Mouse (Mus musculus): ENCODE measurements around the gene Slc25a39.
"Not testable (repeated sequence)": the region's sequence is repeated elsewhere in the genome, so short reads cannot be mapped to it uniquely, and the experiment has no call there.

Slc25a39 gene

DNA sequence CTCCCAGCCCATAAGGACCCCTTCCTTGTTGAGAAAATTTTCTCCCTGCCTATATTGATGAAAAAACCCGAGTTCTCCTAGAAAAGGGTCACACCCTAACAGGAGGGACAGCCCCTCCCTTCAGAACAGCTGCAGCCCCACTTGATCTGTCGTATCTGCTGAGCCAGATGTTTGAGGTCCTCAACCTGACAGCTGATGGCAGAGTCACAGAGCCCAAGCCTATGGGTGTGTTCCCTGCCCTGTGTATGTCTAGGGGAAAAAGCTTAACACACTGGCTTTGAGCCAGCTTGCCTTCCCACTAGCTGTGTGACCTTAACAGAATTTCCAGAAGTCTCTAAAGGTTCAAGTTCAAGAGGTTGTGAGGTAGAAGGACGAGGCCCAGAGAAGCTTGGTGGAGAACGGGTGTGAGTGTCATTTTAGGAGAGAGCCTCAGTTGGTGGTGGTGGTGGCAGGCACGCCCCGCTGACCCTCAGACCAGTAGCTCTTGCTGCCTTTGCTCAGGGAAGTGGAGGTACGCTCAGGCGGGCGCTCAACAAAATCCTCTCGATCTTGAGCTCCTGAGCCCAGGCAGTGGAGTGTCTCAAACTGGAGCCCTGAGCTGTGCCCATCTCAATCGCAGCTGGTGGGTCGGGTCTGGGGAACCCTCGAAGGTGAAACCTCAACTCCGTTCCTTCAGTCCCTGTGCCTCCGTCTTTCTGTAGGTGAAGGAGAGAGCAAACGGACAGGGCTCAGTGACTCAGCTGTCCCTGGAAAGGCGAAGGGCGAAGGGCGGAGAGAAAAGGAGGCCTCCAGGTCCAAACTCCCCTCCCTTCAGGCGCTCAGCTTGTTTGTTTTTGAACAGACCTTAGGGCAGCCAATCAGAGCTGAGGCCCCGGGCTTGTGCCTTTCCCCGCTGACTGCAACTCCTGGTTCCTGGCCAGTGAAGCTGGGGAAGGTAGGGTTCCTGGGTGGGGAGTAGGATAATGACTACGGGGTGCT is 32.3 kb downstream of the Slc25a39 start:
- no peak for DNase-seq (ENCODE audit: low read depth in 1 of 2, low spot score in 2 of 2)

DNA sequence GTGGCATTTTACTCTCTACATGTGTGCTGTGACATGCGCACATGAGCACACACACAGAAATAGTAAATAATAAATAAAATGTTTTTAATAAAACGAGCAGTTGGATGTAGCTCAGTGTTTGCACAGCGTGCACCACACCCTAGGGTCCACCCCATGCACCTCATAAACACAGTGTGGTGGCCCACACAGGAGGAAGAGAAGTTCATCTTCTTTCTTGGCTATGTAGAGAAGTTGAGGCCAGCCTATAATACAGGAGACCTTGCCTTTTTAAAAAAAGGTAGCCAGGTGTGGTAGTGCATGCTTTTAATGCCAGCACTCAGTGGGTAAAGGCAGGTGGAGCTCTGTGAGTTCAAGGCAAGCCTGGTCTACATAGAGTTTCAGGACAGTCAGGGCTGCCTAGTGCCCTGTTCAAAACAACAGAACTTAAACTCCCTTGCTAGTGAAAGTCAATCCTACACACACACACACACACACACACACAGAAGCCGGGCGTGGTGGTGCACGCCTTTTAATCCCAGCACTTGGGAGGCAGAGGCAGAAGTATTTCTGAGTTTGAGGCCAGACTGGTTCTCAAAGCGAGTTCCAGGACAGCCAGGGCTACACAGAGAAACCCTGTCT is 33.5 kb downstream of the Slc25a39 start:
- DNase-seq (ENCODE audit: low read depth in 1 of 2, low spot score in 2 of 2), result no peak

DNA sequence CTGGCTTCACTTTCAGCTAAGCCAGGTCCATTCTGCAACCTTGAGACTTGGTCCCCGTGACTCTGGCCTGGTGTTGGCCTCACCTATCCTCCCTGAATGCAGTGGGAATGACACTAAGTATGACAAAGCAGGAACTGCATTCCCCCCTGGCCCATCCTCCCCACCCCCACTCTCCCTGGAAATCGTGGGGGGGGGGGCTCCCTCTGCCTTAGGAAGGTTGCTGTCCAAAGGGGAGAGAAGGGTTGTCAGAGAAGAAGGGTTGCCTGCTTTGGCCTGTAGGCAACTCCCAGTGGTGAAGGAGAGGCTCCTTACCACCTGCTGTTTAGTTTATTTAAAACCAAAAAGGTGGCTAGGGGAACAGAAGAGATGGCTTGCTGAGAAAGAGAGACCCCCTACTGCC is 34.1 kb downstream of the Slc25a39 start:
- no peak for DNase-seq (ENCODE audit: low read depth in 1 of 2, low spot score in 2 of 2)

DNA sequence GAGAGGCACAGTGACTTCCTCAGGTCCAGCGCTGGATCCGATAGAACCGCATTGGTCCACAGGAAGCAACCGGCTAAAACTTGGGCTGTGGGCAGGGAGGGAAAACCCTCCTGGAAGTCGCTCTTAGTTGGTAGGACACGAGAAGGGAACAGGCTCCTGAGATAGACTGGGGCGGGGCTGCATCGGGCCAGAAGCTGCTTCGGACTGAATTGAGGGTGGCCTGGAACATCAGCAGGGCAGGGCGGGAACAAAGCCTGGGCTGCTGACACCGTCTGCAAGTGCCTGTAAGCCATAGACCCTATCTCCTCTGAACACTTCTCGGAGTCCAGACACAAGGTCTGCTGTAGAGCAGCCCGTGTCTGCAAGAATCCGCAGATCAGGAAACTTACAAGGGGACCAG is 34.8 kb downstream of the Slc25a39 start:
- DNase-seq (ENCODE audit: low read depth in 1 of 2, low spot score in 2 of 2), result no peak

DNA sequence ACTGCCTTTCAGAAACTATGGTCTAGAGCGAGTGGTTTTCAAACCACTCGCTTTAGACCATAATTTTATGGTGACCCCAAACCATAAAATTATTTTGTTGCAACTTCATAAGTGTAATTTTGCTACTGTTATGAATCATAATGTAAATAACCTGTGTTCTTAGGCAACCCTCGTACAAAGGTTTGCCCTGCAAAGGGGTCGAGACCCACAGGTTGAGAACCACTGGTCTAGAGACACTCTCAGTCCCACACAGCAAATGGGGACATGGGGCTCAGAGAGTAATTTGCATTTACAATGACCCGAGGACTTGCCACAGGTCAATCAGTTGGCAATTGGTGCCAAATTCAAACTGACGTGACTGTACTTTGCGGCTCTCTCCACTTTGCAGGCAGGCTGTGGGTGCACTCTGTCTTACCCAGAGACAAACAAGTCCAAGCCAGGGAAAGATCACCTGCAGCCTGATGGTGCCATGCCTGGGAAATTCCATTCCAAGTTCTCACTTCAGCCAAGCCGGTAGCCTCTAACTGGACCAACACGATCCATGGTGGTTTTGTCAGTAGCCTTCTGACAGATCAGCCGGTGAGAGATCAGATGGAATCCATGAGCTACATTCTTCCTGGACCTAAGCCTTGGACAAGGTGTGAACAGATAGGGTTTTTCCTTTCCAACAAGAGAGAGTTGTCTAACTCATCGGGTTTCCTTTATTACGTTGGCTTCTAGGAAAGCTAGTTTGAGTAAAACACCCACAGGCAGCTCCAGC is 35.6 kb downstream of the Slc25a39 start:
- DNase-seq (ENCODE audit: low read depth in 1 of 2, low spot score in 2 of 2), result no peak

DNA sequence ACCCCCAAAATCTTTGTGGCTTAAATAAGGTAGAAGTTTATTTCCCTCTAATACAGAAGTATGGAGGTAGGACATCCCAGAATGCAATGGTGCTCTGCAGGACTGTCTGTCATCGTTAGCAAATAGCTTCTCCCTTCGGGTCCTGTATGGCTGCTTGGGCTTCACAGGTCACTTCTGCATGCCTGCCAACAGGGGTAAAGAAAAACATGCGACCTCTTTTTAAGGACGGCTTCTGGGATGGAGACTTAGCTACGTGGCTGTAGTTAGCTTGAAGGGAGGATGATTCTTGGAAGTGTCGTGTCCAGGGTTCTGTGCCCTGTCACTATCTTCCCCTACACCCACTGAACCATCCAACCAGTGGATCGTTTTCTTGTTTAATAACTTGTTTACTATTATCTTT is 37.5 kb downstream of the Slc25a39 start:
- DNase-seq (ENCODE audit: low read depth in 1 of 2, low spot score in 2 of 2), result no peak

DNA sequence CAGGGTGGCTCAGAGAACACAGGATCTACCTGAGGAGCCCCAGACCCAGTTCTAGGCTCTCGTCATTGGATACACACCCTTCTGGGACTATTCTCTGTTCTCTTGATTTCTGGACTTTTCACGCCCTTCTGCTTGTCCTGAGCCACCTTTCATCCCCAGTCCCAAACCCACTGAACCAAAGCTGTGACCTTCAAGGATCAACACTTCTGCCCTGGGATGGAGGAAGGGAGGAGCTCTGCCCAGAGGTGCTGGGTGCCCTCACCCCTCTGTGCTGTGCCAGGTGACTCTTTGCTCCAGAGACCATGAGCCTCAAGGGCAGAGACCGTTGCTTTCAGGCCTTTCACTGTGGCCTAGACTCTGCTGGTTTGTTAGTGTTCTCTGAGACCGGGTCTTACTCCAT is 38.5 kb downstream of the Slc25a39 start:
- DNase-seq (ENCODE audit: low read depth in 1 of 2, low spot score in 2 of 2), result no peak

DNA sequence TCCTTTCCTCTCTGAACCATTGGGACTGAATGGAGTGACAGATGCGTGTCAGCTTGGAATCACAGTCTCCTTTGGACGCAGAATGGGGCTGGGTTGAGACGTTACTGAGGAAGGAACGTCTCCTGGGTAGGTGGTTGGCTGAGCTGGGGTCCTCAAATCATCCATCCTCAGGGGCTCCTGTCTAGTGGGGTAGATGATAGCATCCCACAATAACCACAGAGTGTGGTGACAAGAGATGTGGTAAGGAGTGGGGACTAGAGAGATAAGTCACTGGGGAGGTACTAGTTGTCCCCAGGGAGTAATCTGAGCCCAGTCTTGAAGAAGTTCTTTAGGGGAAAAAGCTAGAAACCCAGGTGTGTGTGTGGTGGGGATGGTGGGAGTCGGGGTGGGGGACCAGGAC is 39.4 kb downstream of the Slc25a39 start:
- no peak for DNase-seq (ENCODE audit: low read depth in 1 of 2, low spot score in 2 of 2)

DNA sequence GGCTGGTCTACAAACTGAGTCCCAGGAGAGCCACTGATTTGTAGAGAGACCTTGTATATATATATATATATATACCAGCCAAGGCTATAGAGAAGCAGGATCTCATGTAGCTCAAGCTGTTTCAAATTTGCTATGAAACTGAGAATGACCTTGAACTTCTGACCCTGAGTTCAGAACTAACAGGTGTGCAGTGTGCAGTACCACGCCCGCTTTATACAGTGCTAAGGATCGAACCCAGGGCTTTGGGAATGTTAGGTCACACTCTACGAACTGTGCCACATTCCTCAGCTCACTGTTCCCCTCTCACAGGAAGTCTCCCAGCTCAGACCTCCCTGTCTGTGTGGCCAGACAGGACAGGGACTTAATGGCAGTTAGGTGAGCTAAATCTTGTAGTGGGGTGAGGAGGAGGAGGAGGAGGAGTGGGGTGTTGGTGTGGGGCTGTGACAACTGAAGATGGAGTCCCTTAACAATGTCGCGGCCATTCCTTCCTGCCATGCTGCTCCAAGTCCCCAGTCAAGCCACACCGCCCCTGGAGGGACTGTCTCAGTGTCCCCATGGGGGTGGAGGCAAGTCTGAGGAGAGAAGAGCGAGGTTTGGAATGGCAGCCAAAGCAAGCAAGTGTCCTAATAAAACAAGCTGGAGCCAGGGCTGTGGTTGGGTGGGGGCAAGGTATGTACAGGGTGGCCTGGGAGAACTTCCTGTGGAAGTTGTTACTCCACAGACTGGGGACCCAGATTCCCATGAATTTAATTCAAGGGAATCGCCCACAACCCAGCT is 40.1 kb downstream of the Slc25a39 start:
- DNase-seq (ENCODE audit: low read depth in 1 of 2, low spot score in 2 of 2), result no peak

DNA sequence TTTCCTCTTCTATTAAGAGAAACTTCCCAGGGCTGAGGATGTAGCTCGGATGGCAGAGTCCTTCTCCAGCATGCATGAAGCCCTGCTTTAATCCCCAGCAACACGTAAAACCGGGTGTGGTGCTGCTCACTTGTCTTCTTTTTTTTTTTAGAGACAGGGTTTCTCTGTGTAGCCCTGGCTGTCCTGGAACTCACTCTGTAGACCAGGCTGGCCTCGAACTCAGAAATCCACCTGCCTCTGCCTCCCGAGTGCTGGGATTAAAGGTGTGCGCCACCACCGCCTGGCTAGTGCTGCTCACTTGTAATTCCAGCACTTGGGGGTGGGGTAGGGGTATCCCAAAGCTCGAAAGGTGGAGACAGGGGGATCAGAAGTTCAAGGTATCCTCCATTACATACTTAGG is 41.6 kb downstream of the Slc25a39 start, which contains the start of gene Slc4a1:
TSS of gene Slc4a1 (minus strand) at position 101 of the 400 bp plus-strand sequence.
- not testable (repeated sequence) for DNase-seq (ENCODE audit: low read depth in 1 of 2, low spot score in 2 of 2)

DNA sequence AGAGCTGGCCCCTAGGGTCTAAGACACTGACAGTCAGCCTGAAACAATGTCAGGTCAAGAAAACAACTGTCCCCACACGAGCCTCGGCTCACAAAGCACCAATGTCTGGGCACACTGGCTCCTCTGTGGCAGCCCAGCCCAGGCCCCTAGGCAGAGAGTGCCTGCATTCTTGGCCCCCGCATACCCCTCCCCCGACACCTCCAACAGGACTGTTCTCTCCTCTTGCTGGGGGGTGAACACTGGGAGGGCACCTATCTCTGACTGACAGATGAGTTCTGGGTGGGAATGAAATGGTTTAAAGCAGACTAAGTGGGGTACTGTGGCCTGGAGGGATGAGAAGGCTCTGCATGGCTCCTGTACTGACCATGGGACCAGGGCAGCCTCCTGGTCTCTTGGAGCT is 42.0 kb downstream of the Slc25a39 start:
- DNase-seq (ENCODE audit: low read depth in 1 of 2, low spot score in 2 of 2), result no peak

DNA sequence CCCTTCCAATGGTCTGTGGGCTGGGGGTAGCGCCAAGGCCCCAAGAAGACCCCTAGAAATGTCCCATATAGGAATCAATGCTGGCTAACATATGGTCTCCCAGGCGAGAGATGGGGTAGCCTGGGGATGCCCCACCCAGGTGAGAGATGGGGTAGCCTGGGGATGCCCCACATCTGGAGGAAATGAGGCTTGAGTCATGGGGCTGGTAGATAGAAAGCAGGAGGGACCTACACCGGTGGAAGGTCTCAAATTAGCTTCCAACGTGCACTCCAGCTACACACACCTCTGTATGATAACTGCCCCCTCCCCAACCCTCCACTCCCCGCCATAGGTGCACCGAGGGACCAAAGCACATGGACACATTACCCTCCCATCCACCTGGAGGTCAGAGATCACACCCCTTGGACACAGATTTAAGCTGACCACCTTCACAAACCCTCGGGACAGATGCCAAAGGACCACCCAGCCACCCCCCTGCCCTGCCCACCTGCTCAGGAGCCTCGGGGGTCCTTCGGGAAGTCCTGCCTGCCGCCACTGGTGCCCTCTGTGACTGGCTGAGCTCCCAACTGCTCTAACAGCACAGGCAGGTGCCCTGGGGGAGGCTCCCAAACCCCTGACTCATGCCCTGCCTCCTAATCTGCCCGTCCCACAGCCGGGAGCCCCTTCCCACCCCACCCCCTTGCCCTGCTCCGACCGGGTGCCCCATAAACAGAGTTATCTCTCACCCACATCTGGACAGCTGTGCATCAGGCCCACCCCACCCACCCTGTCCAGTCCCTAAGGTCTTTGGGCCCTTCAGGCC is 43.0 kb downstream of the Slc25a39 start:
- DNase-seq (ENCODE audit: low read depth in 1 of 2, low spot score in 2 of 2), result no peak

DNA sequence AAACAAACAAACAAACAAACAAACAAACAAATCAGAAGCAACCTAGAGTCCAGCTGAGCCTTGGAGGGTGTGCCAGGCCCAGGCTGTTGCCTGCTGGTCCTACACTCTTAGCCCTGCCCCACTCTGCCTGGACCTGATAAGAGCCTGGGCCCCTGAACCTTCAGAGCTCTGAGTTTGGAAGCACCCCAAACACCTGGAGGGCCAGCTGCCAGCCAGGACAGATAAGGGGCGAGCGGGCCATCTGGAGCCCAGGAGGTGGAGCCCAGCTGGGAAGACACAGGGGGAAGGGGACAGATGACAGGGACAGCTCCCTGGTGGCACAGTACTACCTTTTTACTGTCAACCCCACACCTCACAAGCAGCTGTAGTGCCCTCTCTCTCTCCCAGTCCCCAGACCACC is 44.1 kb downstream of the Slc25a39 start:
- no peak for DNase-seq (ENCODE audit: low read depth in 1 of 2, low spot score in 2 of 2)

DNA sequence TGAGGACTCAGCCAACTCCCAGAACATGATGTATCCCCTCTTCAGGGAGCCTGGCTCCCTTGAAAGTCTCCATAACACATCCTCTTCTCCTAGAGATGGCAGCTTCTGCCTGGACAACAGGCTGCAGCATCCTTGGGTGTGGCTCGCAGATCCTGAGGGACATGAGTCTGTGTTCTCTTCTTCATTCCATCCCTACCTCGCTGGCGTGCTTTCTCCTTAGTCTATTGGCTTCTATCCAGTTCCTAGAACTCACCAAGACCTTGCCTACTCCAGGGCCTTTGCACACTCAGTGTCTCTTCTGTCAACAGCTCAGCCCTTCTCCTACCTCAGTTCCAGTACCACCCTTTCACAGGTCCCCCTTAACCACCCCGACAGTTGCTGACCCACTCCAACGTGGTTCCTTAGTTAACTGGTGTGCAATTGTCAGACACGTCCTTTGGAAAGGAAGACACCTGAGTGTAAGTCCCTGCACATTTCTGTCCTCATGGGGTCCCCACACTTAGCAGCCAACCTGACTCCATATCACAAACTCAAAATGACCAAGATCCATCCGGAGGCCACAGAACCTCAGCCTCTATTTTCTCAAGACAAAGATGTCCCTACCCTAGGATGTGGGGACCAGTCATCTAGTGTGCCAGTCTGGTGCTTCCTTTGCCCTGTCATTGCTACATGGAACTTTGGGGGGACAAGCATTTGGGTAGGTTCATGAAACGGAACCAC is 45.8 kb downstream of the Slc25a39 start:
- no peak for DNase-seq (ENCODE audit: low read depth in 1 of 2, low spot score in 2 of 2)

DNA sequence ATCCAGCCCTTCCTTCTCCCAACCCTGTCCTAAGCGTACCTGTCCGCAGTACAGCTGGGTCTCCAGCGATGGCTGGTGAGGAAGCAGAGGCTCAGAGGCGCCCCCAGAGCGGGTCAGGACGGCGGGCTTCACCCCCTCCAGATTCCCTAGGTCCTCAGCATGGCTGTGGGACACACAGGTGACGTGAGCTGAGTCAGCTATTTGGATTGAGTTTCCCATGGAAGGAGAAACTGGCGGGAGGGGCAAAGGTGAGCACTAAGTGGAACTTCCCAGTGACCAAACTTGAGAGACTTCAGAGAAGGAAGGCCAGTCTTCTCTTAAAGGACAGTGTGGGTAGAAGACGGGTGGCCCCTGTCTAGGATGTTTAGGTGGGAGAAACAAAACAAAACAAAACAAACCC is 49.4 kb downstream of the Slc25a39 start:
- DNase-seq (ENCODE audit: low read depth in 1 of 2, low spot score in 2 of 2), result no peak

DNA sequence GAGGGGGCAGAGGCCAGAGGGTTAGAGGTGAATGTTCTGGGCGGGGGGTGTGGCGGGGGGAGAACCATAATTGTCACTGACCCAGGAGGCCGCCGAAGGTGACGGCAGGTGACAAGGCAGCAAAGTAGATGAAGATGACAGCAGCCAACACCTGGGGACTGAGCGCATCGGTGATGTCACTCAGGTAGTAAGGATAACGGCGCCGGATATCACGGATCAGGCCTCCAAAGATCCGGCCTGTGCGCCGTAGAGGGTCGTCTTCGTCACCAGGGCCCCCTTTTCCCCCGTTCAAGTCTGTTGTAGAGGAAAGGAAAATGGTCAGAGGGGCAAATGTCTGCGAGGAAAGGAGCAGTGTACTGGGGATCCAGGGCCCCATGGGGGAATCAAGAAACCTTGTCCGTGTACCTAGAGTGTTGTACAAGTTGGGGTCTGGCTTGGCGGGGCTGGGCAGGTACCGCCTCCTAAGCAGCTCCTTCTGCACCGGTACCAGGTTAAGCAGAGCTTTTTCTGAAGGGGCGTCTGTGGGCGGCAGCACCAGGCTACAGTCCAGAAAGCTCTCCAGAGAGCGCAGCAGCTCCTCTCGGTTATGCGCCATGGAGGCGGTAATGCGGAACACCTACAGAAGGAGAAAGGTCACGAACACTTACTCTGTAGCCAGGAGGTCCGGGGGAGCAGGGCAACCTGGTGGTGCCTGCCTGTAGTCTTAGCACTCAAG is 51.0 kb downstream of the Slc25a39 start:
- DNase-seq (ENCODE audit: low read depth in 1 of 2, low spot score in 2 of 2), result no peak

DNA sequence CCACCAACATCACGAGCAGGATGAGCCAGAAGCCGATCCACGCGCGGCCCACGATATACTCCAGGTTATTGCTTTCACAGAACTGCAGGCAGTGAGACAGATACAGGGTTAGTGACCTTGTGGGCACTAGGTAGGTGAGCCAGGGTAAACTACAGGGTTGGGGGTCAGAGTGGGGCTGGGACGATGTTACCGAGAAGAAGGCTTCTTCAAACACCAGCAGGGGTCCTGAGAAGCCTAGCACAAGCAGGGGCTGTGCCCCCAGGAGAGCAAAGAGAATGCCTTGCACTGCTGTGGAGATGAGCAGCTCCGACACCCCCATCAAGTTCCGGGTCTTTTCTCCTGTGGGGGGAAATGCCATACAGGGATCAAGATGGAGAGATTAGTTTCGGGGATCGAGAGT is 51.6 kb downstream of the Slc25a39 start:
- no peak for DNase-seq (ENCODE audit: low read depth in 1 of 2, low spot score in 2 of 2)

DNA sequence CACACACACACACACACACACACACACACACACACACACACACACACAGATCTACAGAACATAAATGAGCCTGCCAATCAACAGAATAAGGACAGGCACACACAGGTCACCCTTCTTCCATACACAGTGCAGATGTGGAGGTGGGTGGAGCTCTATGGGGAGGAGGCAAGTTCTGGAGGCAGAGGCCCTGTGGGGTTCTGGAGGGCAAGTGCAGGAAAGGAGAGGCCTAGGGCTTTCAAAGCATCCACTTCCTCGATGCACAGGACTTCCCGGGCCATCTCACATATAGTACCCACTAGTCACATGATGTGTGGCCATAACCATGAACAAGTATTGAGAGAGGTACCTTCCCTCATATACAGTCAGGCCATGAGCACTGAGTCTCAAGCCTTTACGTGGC is 52.2 kb downstream of the Slc25a39 start:
- no peak for DNase-seq (ENCODE audit: low read depth in 1 of 2, low spot score in 2 of 2)

DNA sequence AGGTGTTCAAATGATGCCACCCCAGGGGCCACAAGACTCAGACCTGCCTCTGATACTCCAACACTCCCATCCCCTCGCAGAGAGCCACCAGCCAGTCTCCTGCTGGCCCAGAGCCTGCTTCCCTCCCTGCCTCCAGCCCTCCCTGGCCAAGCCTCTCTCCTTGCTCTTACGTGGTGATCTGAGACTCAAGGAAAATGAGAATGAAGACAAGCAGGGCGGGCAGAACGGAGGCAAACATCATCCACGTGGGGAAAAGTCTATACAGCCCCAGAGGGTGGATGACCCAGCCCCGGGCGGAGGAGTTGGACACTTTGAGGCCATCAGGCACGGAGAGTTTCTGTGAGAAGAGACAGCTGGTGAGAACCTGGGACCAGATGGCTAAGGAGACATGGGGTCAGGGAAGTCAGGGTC is 54.7 kb downstream of the Slc25a39 start:
- DNase-seq (ENCODE audit: low read depth in 1 of 2, low spot score in 2 of 2), result no peak

Measured in monocyte, adult 2 months (primary cell).